Mouse (Mus musculus): ENCODE measurements around the gene Wdr91.

The Wdr91 gene

GRCm38 (mm10) chr6:34910371-34911219 is at the start of gene Wdr91:
TSS of gene Wdr91 (minus strand) at chr6:34910876.
- peak; percentile 90 for DNase-seq (ENCODE audit: low read depth, low spot score)

DNA sequence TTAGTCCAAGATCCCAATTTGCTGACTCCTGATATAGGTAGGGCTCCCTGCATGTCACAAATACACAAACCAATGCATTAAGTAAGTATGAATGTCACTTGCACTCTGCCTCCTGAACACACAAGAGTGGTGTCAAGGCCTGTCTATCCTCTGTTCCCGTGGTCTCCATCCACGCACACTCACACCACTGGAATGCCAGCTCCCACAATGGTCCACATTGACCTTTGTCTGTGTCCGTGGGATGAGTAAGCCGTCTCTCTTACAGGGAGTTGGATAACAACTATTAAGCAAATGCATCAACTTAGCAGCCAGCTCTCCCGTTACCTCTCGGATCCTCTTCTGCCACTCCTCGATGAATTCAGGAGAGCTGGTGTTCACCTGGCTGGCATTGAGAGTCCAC is 48.5 kb upstream of the Wdr91 start:
- no peak for DNase-seq (ENCODE audit: low read depth, low spot score)

GRCm38 (mm10) chr6:34955862-34956241 is 45.2 kb upstream of the Wdr91 start:
- DNase-seq (ENCODE audit: low read depth, low spot score) = no peak

- DNase-seq (ENCODE audit: low read depth, low spot score) = peak; percentile 37
Observed at GRCm38 (mm10) chr6:34954926-34955861, 44.5 kb upstream of the Wdr91 start.

- no peak for DNase-seq (ENCODE audit: low read depth, low spot score)
Observed at GRCm38 (mm10) chr6:34951956-34952667, 41.4 kb upstream of the Wdr91 start.

- DNase-seq (ENCODE audit: low read depth, low spot score) = no peak
Observed at GRCm38 (mm10) chr6:34951518-34951917, 40.8 kb upstream of the Wdr91 start.

DNA sequence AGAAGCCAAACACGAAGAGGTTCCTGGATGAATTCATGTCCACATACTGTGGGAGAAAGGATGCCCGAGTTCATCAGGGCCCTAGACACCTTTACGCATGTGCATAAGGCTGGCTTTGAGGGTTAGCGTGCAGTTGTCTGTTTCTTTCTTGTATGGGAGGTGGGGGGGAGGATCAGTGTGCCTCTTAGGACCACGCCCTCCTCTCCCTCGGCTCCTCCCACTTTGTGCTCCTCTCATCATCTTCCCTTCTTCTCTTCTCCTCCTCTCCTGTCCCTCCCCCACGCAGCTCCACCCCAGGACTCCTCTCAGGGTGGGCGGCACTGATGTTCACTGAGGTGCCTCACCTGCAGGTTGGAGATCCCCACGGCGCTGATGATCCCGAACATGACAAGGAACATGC is 37.8 kb upstream of the Wdr91 start:
- no peak for DNase-seq (ENCODE audit: low read depth, low spot score)

DNA sequence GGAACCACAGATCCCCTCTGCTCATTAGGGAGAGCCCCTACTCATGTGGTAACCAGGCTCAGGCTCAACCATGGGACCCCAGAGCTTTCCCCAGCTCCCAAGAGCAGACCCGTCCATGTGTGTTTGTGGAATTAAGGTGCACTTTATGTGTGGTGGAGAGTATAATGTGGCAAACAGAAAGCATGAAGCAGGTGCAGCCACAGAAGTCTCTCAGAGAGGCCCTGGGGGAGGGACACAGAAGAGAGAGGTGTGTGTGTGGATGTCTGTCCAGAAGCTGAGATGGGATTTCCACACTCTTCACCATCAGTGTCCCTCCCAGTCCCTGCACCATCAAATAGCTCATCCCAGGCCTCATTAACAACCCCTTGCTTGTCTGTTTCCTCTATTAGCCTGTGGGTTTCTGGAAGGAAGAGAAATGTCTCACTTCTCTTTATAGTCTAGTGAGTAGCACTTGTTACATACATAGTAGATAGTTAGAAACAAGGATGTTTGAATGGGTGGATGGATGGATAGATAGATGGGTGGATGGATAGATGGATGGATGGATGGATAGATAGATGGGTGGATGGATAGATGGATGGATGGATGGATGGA is 35.9 kb upstream of the Wdr91 start:
- no peak for DNase-seq (ENCODE audit: low read depth, low spot score)

GRCm38 (mm10) chr6:34943499-34943898 is 32.8 kb upstream of the Wdr91 start:
- no peak for DNase-seq (ENCODE audit: low read depth, low spot score)

GRCm38 (mm10) chr6:34942446-34942845 is 31.8 kb upstream of the Wdr91 start:
- no peak for DNase-seq (ENCODE audit: low read depth, low spot score)

- DNase-seq (ENCODE audit: low read depth, low spot score) = no peak
Observed at GRCm38 (mm10) chr6:34941496-34941895, 30.8 kb upstream of the Wdr91 start.

- no peak for DNase-seq (ENCODE audit: low read depth, low spot score)
Observed at GRCm38 (mm10) chr6:34939451-34939850, 28.8 kb upstream of the Wdr91 start.

GRCm38 (mm10) chr6:34938929-34939325 is 28.3 kb upstream of the Wdr91 start:
- no peak for DNase-seq (ENCODE audit: low read depth, low spot score)

- no peak for DNase-seq (ENCODE audit: low read depth, low spot score)
Observed at GRCm38 (mm10) chr6:34938280-34938928, 27.7 kb upstream of the Wdr91 start.

GRCm38 (mm10) chr6:34936743-34937142 is 26.1 kb upstream of the Wdr91 start:
- DNase-seq (ENCODE audit: low read depth, low spot score) = no peak

- no peak for DNase-seq (ENCODE audit: low read depth, low spot score)
Observed at GRCm38 (mm10) chr6:34932633-34933032, 22.0 kb upstream of the Wdr91 start.

DNA sequence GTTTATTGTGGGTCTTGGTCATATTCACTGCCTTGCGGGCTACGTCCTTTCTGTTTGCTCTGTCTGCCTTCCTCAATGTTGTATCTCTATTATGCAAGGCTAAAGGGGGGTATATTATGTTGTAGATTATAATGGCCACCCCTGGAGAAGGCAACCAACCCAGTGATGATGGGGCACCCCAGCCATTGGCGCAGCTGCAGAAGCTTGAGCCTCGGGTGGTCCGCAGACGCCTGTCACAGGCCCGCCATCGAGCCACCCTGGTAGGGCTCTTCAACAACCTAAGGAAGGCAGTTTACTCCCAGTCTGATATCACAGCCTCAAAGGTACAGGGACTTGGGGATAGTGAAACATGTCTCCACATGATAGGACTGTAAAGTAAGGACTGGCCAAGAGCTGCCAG is 16.9 kb upstream of the Wdr91 start:
- DNase-seq (ENCODE audit: low read depth, low spot score) = no peak

DNA sequence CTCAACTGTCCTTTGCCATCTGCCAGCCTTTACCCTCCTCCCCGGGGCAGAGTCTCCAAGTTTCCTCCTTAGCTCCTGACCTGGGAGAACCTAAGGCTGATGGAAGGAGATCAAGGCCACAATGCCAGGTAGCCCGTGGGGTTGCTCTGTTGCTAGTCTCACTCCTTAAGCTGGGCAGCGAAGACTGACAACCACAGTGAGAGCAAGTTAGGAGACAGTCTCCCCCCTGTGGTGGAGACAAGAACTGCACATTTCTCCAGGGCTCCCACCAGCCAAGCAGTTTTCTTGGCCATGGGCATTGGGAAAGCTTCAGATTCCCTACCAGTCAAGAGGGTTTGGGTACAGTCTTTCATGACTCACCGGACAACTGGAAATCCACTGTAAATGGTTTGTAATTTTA is 16.5 kb upstream of the Wdr91 start:
- peak; percentile 50 for DNase-seq (ENCODE audit: low read depth, low spot score)

- DNase-seq (ENCODE audit: low read depth, low spot score) = peak; percentile 39
Observed at GRCm38 (mm10) chr6:34921941-34922340, 11.3 kb upstream of the Wdr91 start.

- DNase-seq (ENCODE audit: low read depth, low spot score) = no peak
Observed at GRCm38 (mm10) chr6:34920631-34921030, 10.0 kb upstream of the Wdr91 start.

DNA sequence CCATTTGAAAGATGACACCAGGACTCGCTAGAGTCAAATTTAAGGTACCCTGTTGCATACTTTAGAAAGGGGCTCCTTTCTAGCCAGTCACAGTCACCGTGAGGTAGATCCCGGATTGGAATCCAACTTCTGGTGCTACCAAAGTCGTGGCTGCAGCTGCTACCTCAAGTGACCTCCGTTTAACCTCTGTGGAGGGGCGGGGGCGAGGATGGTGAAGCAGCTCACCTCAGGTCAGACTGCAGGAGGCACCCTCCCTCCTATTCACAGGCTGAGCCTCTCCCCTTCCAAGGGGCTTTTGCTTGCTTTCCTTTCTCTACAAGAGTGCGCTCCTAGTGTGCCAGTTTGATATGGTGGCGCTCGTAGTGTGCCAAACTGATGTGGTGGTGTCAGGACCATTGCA is 9.3 kb upstream of the Wdr91 start, which contains the start of gene Stra8:
Gene Stra8 (plus strand): TSS at position 208 of the 400 bp plus-strand sequence.
- DNase-seq (ENCODE audit: low read depth, low spot score) = no peak
